Mouse (Mus musculus) embryonic fibroblast, embryonic 13.5 days (primary cell): ENCODE results near the gene Wdr20rt. TPM values are rescaled to one million over a fixed set of nuclear protein-coding genes. Genes with fewer than 3 reads are reported as not detected.

Experiments used
- H3K27ac ChIP-seq: 2 replicates; pipeline ENCODE4 v1.5.1; 2012; ENCODE audit warnings: low read length, control low read depth, inconsistent platforms; ENCODE audit not compliant: insufficient read depth
- H3K4me1 ChIP-seq: 2 replicates; pipeline ENCODE4 v1.6.1; 2011; ENCODE audit warnings: low read length; ENCODE audit not compliant: control insufficient read depth, insufficient read depth
- H3K4me3 ChIP-seq: 2 replicates; pipeline ENCODE4 v1.5.1; 2011; ENCODE audit warnings: mild to moderate bottlenecking, control low read depth, low read length; ENCODE audit not compliant: insufficient read depth
- CTCF ChIP-seq: IDR thresholded peaks from 2 replicates; pipeline ENCODE4 v1.5.1; 2011; ENCODE audit warnings: mild to moderate bottlenecking, control low read depth, low read length, moderate library complexity, borderline replicate concordance; ENCODE audit not compliant: insufficient read depth
- POLR2A ChIP-seq: IDR thresholded peaks from 2 replicates; pipeline ENCODE4 v1.6.1; 2011; ENCODE audit warnings: low read depth, mild to moderate bottlenecking, control low read depth, low read length, moderate library complexity
- polyA plus RNA-seq: library from polyadenylated mRNA; stranded (reverse); fragments of >200 nt; gene quantifications from 2 replicates; pipeline ENCODE4 v1.2.4, GENCODE M21; 2011; ENCODE audit warnings: low read depth; ENCODE audit not compliant: missing spikeins, insufficient read length

Gene Wdr20rt
- polyA plus RNA-seq, 1 experiment = not detected

DNA sequence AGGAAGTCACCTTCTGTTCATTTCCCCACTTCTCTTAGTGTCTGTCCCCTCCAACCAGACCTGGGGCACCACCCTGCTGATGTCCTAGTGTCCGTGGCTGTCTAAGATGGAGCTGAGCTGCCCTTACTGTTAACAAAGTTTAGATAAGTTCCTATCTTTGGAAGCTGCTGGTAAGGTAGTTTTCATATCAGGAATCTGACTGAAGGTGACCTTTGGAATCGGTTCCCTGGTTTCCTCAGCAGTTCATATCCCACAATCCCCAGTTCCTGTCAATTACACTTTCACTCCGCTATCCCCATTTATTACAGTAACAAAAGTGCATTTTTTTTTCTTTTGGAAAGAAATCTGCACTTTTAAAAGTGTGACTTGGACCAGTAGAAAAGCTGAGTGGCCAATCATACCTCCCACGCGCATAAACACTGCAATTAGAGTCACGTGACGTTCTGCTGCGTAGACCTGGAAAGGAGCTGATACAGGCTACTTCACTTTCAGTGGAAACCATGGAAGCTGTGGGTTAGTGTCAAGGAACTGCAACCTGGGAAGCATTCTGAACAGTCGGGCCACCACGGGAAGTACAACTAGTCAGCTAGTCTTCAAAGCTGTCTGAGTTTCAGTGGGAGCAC is 24.9 kb downstream of the Wdr20rt start:
- H3K4me1 ChIP-seq = no peaks in the 10 kb centered on the region
- TF ChIP-seq CTCF (no peak), POLR2A (no peak)
- H3K4me3 ChIP-seq = no peak overlapping the region
- H3K27ac ChIP-seq = no peak overlapping the region

DNA sequence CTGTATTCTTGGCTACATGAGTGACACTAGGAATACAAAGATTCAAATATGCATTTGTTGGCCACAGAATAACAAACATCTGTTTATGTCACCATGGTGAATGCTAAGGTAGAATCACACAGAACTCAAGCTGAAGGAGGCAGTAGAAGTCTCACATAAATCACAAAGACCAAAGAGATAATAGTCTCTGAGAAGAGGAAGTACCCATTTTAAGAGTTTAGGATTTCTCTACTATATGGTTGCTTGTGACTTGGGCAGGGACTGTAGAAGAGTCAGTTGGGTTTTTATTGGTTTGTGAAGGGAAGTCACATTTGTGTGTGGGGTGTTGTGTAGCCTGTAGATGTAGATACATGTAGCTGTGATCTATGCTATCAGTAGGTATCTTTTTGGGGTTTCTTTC is 31.6 kb downstream of the Wdr20rt start:
- H3K4me3 ChIP-seq = no peak overlapping the region
- H3K27ac ChIP-seq = no peak overlapping the region
- TF ChIP-seq CTCF (no peak), POLR2A (no peak)
- no peaks in the 10 kb centered on the region for H3K4me1 ChIP-seq

GRCm38 (mm10) chr12:65258212-65259138 is 33.2 kb downstream of the Wdr20rt start:
- no peaks in the 10 kb centered on the region for H3K4me1 ChIP-seq
- H3K4me3 ChIP-seq = no peak overlapping the region
- no peak overlapping the region for H3K27ac ChIP-seq
- TF ChIP-seq CTCF (no peak), POLR2A (no peak)

- Histone ChIP-seq H3K27ac (no peak overlapping the region), H3K4me1 (no peaks in the 10 kb centered on the region), H3K4me3 (no peak overlapping the region)
- no peak for TF ChIP-seq CTCF
- TF ChIP-seq POLR2A = no peak
Observed at GRCm38 (mm10) chr12:65259139-65260111, 34.1 kb downstream of the Wdr20rt start.

GRCm38 (mm10) chr12:65268311-65268984 is 43.1 kb downstream of the Wdr20rt start:
- TF ChIP-seq CTCF = no peak
- TF ChIP-seq POLR2A = no peak
- Histone ChIP-seq H3K4me3 (no peak overlapping the region), H3K27ac (no peak overlapping the region), H3K4me1 (no peaks in the 10 kb centered on the region)

GRCm38 (mm10) chr12:65269406-65269805 is 44.1 kb downstream of the Wdr20rt start:
- Histone ChIP-seq H3K27ac (no peak overlapping the region), H3K4me1 (no peaks in the 10 kb centered on the region), H3K4me3 (no peak overlapping the region)
- TF ChIP-seq CTCF (no peak), POLR2A (no peak)

DNA sequence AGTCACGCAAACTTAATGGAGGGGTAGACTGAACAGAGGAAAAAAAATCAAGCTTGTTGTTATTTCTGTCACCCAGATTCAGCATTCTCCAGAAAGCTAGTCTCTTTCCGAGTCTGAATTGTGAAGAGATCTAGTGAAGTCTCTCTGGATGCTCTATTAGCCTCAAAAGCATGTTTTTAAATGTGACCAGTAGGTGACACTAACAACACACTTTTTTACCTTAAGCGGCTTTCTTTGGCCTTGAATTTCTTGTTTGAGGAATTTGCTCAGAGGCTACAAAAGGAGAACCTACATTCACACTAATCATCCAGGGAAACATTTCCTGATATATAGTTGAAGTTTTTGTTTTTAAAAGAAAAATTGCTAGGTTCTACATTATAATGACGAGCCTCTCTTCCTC is 48.5 kb downstream of the Wdr20rt start:
- Histone ChIP-seq H3K27ac (no peak overlapping the region), H3K4me3 (no peak overlapping the region), H3K4me1 (no peaks in the 10 kb centered on the region)
- no peak for TF ChIP-seq POLR2A
- no peak for TF ChIP-seq CTCF

Other genes with a start within 250 kb of the Wdr20rt start
- 55.9 and 61.0 TPM in 2 replicates for gene Prpf39, start 189.2 kb upstream of the Wdr20rt start, polyA plus RNA-seq
- gene Fkbp3, start 151.5 kb upstream of the Wdr20rt start, polyA plus RNA-seq = 181 and 187 TPM in 2 replicates
- gene Fancm, start 149.9 kb upstream of the Wdr20rt start, polyA plus RNA-seq = 9.2 and 12.7 TPM in 2 replicates
- 14.1 and 18.1 TPM in 2 replicates for gene Mis18bp1, start 52.9 kb upstream of the Wdr20rt start, polyA plus RNA-seq